Mouse (Mus musculus) liver, postnatal 0 days (tissue): ENCODE measurements at regions not wholly inside any gene's neighbourhood (a gene's known extent, or its start where the extent isn't known, plus 50 kb on each side); places are given as distances from the start of the nearest gene placed in this dataset.

Source experiments
- CTCF ChIP-seq: sonication (generic); IDR thresholded peaks from 2 replicates; pipeline ENCODE4 v1.5.1; 2016; ENCODE audit warnings: antibody characterized with exemption, low read depth
- EP300 ChIP-seq: IDR thresholded peaks from 2 replicates; pipeline ENCODE4 v1.6.1; 2016; ENCODE audit warnings: antibody characterized with exemption, low read depth, mild to moderate bottlenecking

DNA sequence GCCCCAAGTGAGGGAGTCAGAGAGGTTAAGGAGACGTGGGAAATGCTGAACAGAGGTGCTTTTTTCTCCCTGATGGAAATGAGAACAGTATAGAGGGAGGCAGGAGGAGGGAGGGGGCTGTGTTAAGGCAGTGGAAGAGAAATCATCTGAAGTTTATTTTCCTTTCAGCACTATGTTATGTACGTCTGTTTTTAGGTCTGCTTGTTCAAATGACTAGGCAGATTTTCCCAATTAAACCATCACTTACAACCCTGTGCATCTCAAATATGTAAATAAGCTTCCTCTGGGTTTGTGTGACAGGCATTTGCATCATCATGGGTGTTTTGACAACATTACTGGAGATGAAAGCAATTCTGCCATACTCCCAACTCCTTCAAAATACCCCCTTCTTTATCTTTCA is 92.1 kb upstream of the Got2 start:
- no peak for TF ChIP-seq CTCF
- TF ChIP-seq EP300 = no peak
